Mouse (Mus musculus) kidney, postnatal 0 days (tissue): Measurements from ENCODE around the gene Myd88. TPM values are rescaled to one million over a fixed set of nuclear protein-coding genes. Genes with fewer than 3 reads are reported as not detected.

ENCODE experiments used
- ATAC-seq: fragments of 200-750 bp; cut with Nextera tagmentation; replicated peaks from 2 replicates; pipeline ENCODE4 v1.8.0; 2017; ENCODE audit warnings: low read depth, moderate number of reproducible peaks, moderate TSS enrichment, moderate library complexity; ENCODE audit not compliant: low FRiP score
- DNase-seq: peaks from one replicate; pipeline ENCODE4 v3.0.0-alpha.2; 2016; ENCODE audit warnings: low spot score
- H3K27ac ChIP-seq: fragments of 300-500 bp; sonication (generic); 2 replicates; pipeline ENCODE4 v1.5.1; 2014; ENCODE audit warnings: mild to moderate bottlenecking
- H3K27me3 ChIP-seq: fragments of 300-500 bp; sonication (generic); 2 replicates; pipeline ENCODE4 v1.6.1; 2014; ENCODE audit warnings: low read length, mixed read lengths; ENCODE audit not compliant: insufficient read depth
- H3K36me3 ChIP-seq: fragments of 300-500 bp; sonication (generic); 2 replicates; pipeline ENCODE4 v1.6.1; 2014; ENCODE audit warnings: low read length, mixed read lengths; ENCODE audit not compliant: insufficient read depth
- H3K4me1 ChIP-seq: fragments of 300-500 bp; sonication (generic); replicated peaks from 2 replicates; pipeline ENCODE4 v1.6.1; 2014; ENCODE audit warnings: antibody characterized with exemption, low read length, mixed read lengths; ENCODE audit not compliant: insufficient read depth
- H3K4me2 ChIP-seq: fragments of 300-500 bp; sonication (generic); 2 replicates; pipeline ENCODE4 v1.6.1; 2014; ENCODE audit warnings: mild to moderate bottlenecking, low read length, moderate library complexity, mixed read lengths
- H3K4me3 ChIP-seq: fragments of 300-500 bp; sonication (generic); replicated peaks from 2 replicates; pipeline ENCODE4 v1.5.1; 2014; ENCODE audit warnings: low read depth, low read length
- H3K9ac ChIP-seq: fragments of 300-500 bp; sonication (generic); 2 replicates; pipeline ENCODE4 v1.6.1; 2014; ENCODE audit warnings: low read depth, low read length
- H3K9me3 ChIP-seq: fragments of 300-500 bp; sonication (generic); replicated peaks from 2 replicates; pipeline ENCODE4 v1.6.1; 2016; ENCODE audit warnings: low read length, inconsistent platforms, mixed read lengths
- CTCF ChIP-seq: IDR thresholded peaks from 2 replicates; pipeline ENCODE4 v1.5.1; 2016; ENCODE audit warnings: antibody characterized with exemption, low read depth, mild to moderate bottlenecking, moderate library complexity
- WGBS: fragments of 180-500 bp; shearing (Covaris S2); extraction: QIAGEN DNeasy Blood & Tissue Kit; methylation state at CpG from one replicate; pipeline ENCODE4 v1.1.7; 2014; 5-methylcytosine and 5-hydroxymethylcytosine counted together
- polyA plus RNA-seq: library from polyadenylated mRNA; unstranded; fragments of >200 nt; fragmentation: Nextera tagmentation; extraction: Ambion mirVana; gene quantifications from 2 replicates; pipeline ENCODE4 v1.2.1, GENCODE M21; 2015

Gene Myd88
- polyA plus RNA-seq, 1 experiment from 2014 or later, result 26.5 TPM

- Histone ChIP-seq H3K36me3 (no peaks in the 10 kb centered on the region), H3K9me3 (no peaks in the 10 kb centered on the region), H3K9ac (no peak overlapping the region), H3K27ac (no peak overlapping the region), H3K27me3 (no peaks in the 10 kb centered on the region), H3K4me2 (peak overlapping the region; percentile 85; the same call in 1 of the 2 replicates), H3K4me1 (no peaks in the 10 kb centered on the region; the same call in 1 of the 2 replicates), H3K4me3 (no peak overlapping the region)
- no peak for DNase-seq
- 78% methylated on average over 7 of the region's 7 CpGs for WGBS
- no peak for ATAC-seq
- no peak for TF ChIP-seq CTCF
Observed at GRCm38 (mm10) chr9:119320446-119320845, 20.8 kb downstream of the Myd88 start.

GRCm38 (mm10) chr9:119318891-119319290, 22.3 kb downstream of the Myd88 start:
- H3K36me3 ChIP-seq, result no peaks in the 10 kb centered on the region
- WGBS, result 86% methylated on average over 1 of the region's 1 CpGs
- no peaks in the 10 kb centered on the region for H3K9me3 ChIP-seq
- H3K27me3 ChIP-seq, result no peaks in the 10 kb centered on the region
- TF ChIP-seq CTCF, result no peak
- no peak overlapping the region for H3K9ac ChIP-seq
- H3K4me2 ChIP-seq, result no peak overlapping the region
- ATAC-seq (no peak), DNase-seq (no peak)
- no peaks in the 10 kb centered on the region; the same call in 1 of the 2 replicates for H3K4me1 ChIP-seq
- no peak overlapping the region for H3K27ac ChIP-seq
- no peak overlapping the region for H3K4me3 ChIP-seq

DNA sequence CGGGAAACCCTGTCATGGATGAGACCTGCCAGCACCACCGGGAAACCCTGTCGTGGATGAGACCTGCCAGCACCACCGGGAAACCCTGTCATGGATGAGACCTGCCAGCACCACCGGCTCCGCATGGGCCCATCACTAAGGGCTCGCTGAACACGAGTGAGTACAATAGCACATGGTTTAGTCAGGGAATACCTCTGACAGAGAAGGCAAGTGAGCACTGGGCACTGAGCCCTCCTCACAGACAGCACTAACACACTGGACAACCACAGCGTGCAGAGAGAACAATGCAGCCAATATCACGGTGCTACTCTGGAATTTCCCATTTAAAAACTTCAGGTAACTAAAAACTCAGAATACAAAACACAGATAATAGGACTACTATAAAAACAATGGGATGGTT, 28.1 kb downstream of the Myd88 start:
- Histone ChIP-seq H3K27me3 (no peaks in the 10 kb centered on the region), H3K4me1 (no peaks in the 10 kb centered on the region), H3K9ac (no peak overlapping the region), H3K36me3 (no peaks in the 10 kb centered on the region), H3K4me2 (no peak overlapping the region), H3K9me3 (no peaks in the 10 kb centered on the region), H3K4me3 (no peak overlapping the region), H3K27ac (no peak overlapping the region)
- WGBS, result 86% methylated on average over 10 of the region's 10 CpGs
- TF ChIP-seq CTCF, result no peak
- DNase-seq, result no peak
- ATAC-seq, result no peak

GRCm38 (mm10) chr9:119309067-119309466, 32.1 kb downstream of the Myd88 start:
- DNase-seq, result no peak
- Histone ChIP-seq H3K9me3 (no peaks in the 10 kb centered on the region), H3K27me3 (no peaks in the 10 kb centered on the region), H3K4me3 (no peak overlapping the region), H3K27ac (no peak overlapping the region), H3K4me2 (no peak overlapping the region), H3K36me3 (no peaks in the 10 kb centered on the region), H3K9ac (no peak overlapping the region), H3K4me1 (no peaks in the 10 kb centered on the region)
- no peak for ATAC-seq
- WGBS, result 78% methylated on average over 1 of the region's 1 CpGs
- no peak for TF ChIP-seq CTCF

GRCm38 (mm10) chr9:119305863-119306262, 35.3 kb downstream of the Myd88 start:
- 90% methylated on average over 7 of the region's 7 CpGs for WGBS

DNA sequence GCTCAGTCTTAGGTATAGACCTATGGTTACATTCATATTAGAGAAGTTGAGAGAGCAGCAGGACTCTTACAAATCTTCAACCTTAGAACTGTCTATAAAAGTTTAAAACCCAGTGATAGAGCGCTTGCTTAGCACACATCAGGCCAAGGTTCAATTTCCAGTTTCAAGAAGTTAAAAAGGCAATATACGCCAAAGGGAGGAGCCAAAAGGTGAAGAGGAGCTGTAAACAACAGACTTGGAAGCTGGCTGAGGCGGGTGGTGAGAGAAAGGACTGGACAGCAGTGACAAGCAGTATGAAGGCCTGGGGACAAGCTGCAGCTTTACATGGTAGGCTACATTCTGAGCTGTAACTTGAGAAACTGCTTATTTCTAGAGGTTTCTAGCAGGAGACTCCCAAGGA, 42.6 kb downstream of the Myd88 start:
- H3K4me2 ChIP-seq, result no peak overlapping the region
- DNase-seq, result no peak
- H3K4me1 ChIP-seq, result no peaks in the 10 kb centered on the region
- 70% methylated on average over 3 of the region's 3 CpGs for WGBS
- no peak overlapping the region for H3K9ac ChIP-seq
- H3K27ac ChIP-seq, result no peak overlapping the region
- peaks cover 13% of the 10 kb centered on the region; the same call in 1 of the 2 replicates for H3K36me3 ChIP-seq
- no peak overlapping the region for H3K4me3 ChIP-seq
- no peaks in the 10 kb centered on the region for H3K9me3 ChIP-seq
- no peak for ATAC-seq
- no peaks in the 10 kb centered on the region for H3K27me3 ChIP-seq
- TF ChIP-seq CTCF, result no peak

More at GRCm38 (mm10) chr9:119305863-119306262, 35.3 kb downstream of the Myd88 start:
- ATAC-seq (no peak), DNase-seq (no peak)
- Histone ChIP-seq H3K27ac (no peak overlapping the region), H3K4me3 (no peak overlapping the region), H3K36me3 (peaks cover 13% of the 10 kb centered on the region; the same call in 1 of the 2 replicates), H3K9ac (no peak overlapping the region), H3K4me1 (no peaks in the 10 kb centered on the region), H3K27me3 (no peaks in the 10 kb centered on the region), H3K4me2 (no peak overlapping the region), H3K9me3 (no peaks in the 10 kb centered on the region)
- no peak for TF ChIP-seq CTCF

DNA sequence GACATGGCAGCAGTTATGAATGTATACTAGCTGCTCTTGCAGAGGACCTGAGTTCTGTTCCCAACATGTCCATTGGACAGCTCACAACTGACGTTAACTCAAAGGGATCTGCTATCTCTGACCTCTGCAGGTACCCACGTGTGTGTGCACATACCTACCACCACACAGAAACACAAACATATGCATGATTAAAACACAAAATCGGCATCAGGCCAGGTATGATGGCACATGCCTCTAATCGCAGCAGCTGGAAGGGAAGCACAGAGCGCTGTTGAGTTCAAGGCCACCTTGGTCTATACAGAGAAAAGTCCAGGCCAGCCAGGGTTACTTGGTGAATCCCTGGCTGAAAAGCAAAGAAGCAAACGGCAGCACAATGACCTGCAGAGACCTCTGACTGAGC, 43.5 kb downstream of the Myd88 start:
- Histone ChIP-seq H3K27ac (no peak overlapping the region), H3K4me3 (no peak overlapping the region), H3K27me3 (no peaks in the 10 kb centered on the region), H3K4me1 (no peaks in the 10 kb centered on the region), H3K9me3 (no peaks in the 10 kb centered on the region), H3K36me3 (peaks cover 10% of the 10 kb centered on the region; the same call in 1 of the 2 replicates), H3K4me2 (no peak overlapping the region), H3K9ac (no peak overlapping the region)
- WGBS, result 80% methylated on average over 6 of the region's 6 CpGs
- ATAC-seq (no peak), DNase-seq (no peak)
- no peak for TF ChIP-seq CTCF
